17 mouse cellular contexts compared by ENCODE assay signal in genomic region chrX:23662216-23662615, GRCm38 (mm10).
"Had no signal": no experiment of that assay in that cellular context is flagged by ENCODE, and none has a peak within 500 bp of the region (broad histone marks: within the 10 kb centered on the region; RNA-seq: fewer than 3 reads in every experiment).

No protein-coding gene starts in this region.

- DNase-seq: kidney, adult 11 months; kidney, adult 8-10 months; kidney, postnatal 10 days; kidney, postnatal 36 days; layer of hippocampus, postnatal 36 days; liver, embryonic 13.5 days; lung, adult 2 months; lung, postnatal 14 days; lung, postnatal 4 days; midbrain, embryonic 14.5 days; right cerebral cortex, postnatal 4 days; thymus, postnatal 25 days had no signal

- H3K4me3 ChIP-seq: intestine, embryonic 15.5 days; kidney, embryonic 15.5 days; left cerebral cortex, adult 2 months; liver, embryonic 13.5 days; neural tube, embryonic 13.5 days; stomach, embryonic 15.5 days had no signal

- H3K36me3 ChIP-seq: intestine, embryonic 15.5 days; kidney, embryonic 15.5 days; liver, embryonic 13.5 days; neural tube, embryonic 13.5 days; stomach, embryonic 15.5 days had no signal

- H3K27me3 ChIP-seq: intestine, embryonic 15.5 days; kidney, embryonic 15.5 days; liver, embryonic 13.5 days; neural tube, embryonic 13.5 days; stomach, embryonic 15.5 days had no signal

- H3K27ac ChIP-seq: intestine, embryonic 15.5 days; kidney, embryonic 15.5 days; left cerebral cortex, adult 2 months; liver, embryonic 13.5 days; neural tube, embryonic 13.5 days; stomach, embryonic 15.5 days had no signal

- H3K4me1 ChIP-seq: intestine, embryonic 15.5 days; kidney, embryonic 15.5 days; liver, embryonic 13.5 days; neural tube, embryonic 13.5 days; stomach, embryonic 15.5 days had no signal
